Mouse (Mus musculus): ENCODE measurements around the gene Ppp3cb. TPM values are rescaled to one million over a fixed set of nuclear protein-coding genes. Genes with fewer than 3 reads are reported as not detected.
"Not testable (repeated sequence)": the region's sequence is repeated elsewhere in the genome, so short reads cannot be mapped to it uniquely, and the experiment has no call there.

Ppp3cb gene
- 100 to 1,000 TPM; 297 to 305 TPM for total RNA-seq (2021)

DNA sequence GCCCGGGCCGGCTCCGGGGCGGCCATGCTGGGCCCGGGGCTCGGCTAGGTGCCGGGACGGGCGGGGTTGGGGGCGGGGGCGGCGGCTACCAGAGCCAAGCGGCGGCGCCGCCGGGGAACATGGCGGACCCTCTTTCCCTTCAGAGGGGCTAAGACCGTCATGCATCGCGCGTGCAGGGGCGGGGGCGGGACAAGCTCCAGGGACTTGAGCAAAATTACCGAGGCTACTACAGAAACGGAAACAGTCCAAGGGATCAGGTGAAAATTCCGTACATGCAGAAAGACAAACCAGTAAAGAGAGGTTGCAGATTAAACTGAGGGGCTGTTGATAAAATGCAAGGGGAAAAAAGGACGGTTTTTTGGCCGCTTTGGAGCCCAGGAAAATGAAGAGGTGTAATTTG is at the start of gene Ppp3cb:
TSS of gene Ppp3cb (minus strand) at position 159 of the 400 bp plus-strand sequence.
- intact Hi-C loops (cut with DNase I), result loop anchor here (10.0 kb wide), 1 partner anchor 152 kb away; the partner anchor contains the start of gene Mrps16
- peak; percentile 82 to 88 for DNase-seq (ENCODE audit: low spot score in 2 of 2)

DNA sequence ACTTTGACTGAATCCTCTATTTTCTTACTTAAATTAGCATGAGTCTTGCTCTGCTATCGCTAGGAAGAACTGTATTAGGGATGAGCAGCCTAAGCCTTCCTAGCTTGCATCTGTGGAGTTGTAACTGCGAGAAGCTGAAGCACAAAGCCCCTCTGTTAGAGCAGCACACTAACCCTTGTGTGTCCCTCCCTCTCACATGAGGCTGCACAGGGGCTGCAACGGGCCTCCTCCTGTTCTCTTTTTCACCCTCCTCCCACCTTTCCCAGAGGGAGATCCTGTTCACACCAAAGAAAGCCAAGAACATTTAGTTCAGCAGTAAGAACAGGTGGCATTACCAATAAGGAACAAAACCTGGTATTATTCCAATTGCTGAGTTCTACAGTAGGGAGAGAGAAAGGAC is 49.4 kb upstream of the Ppp3cb start:
- DNase-seq (ENCODE audit: low spot score in 2 of 2), result peak; percentile 68 to 84
- intact Hi-C loops (cut with DNase I), result no loop called here

GRCm38 (mm10) chr14:20587458-20587857 is 41.1 kb upstream of the Ppp3cb start:
- intact Hi-C loops (cut with DNase I), result no loop called here
- DNase-seq (ENCODE audit: low spot score in 2 of 2), result no peak

GRCm38 (mm10) chr14:20578822-20579407 is 32.5 kb upstream of the Ppp3cb start:
- no peak for DNase-seq (ENCODE audit: low spot score in 2 of 2)
- intact Hi-C loops (cut with DNase I), result no loop called here

- DNase-seq (ENCODE audit: low spot score in 2 of 2), result peak; percentile 76 to 87
- intact Hi-C loops (cut with DNase I), result loop anchor here (1.0 kb wide), 1 partner anchor 85 kb away; no protein-coding TSS in a partner anchor
These were observed 29.8 kb upstream of the Ppp3cb start for GRCm38 (mm10) chr14:20576179-20576578.

GRCm38 (mm10) chr14:20573196-20573595 is 26.8 kb upstream of the Ppp3cb start:
- intact Hi-C loops (cut with DNase I); DNase-seq (ENCODE audit: low spot score in 2 of 2): not testable (repeated sequence)

DNA sequence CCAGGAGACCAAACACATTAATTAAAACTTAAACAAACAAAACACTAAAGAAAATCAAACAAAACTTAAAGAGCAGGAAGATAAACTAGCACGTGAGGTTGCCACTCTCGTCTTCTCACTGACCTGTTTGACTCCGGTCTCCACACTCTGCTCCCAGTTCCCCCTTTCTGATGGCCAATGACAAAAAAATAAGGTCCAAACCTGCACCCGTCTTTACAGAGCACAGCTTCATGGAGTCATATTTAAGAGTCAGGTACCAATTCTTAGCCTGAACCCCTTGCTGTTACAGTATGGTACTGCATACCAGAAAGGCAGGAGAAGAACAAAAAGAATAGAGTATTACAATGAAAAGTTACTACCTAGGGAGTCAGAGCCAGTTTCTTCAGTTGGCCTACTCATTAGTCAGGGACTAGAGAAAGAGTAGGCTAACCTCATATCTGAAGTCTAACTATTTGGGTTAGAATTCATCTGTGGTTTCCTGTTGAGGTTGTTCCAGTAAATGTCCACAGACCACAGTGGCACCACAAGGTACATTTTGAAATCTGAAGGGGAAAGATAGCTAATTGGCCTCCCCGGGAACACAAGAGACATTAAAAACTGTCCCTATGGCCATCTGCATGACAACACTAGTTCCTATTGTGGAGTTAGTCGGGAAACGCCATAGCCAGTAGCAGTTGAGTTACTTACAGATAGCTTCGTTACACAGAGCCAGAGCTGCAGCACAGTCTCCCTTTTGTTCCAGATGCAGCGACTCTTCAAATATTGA is 19.1 kb upstream of the Ppp3cb start:
- intact Hi-C loops (cut with DNase I), result no loop called here
- DNase-seq (ENCODE audit: low spot score in 2 of 2), result no peak

DNA sequence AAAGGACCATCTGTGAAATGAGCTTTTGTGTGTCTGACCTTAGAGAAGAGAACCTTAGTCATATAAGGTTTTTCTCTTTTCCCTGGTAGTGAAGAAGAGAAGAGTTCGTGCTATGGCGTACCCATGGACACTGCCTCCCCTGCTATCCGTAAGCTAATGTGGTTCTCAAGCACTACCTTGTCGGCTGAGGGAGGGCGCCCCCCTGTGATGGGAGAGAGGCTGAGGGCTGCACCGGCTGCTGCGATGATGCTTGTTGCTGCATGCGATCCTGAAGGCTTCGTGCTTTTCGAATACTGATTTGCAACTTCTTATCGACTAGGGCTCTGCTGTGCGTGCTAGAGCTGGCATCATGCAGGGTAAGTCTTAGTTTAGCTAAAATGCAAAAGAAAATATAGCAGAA is 18.3 kb upstream of the Ppp3cb start:
- intact Hi-C loops (cut with DNase I), result no loop called here
- DNase-seq (ENCODE audit: low spot score in 2 of 2), result no peak

DNA sequence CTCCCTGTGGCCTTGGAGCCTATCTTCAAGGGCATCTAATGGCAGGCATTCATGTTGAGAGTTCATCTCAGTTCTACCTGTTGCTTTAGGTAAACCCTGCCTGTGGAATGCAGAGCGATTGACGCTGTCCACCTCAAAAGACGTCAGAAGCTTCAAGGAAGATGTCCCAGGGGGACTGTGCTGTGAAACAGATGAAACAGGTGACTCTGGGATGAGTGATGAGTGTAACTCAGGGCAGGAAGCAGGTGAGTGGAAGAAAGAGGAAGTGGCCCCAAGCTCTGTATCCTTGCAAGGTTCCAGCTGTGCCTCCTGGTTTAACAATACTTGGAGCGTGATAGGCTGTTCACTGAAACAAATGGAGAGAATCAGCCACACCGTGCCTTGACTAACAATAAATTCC is 15.5 kb upstream of the Ppp3cb start:
- intact Hi-C loops (cut with DNase I), result no loop called here
- no peak for DNase-seq (ENCODE audit: low spot score in 2 of 2)

DNA sequence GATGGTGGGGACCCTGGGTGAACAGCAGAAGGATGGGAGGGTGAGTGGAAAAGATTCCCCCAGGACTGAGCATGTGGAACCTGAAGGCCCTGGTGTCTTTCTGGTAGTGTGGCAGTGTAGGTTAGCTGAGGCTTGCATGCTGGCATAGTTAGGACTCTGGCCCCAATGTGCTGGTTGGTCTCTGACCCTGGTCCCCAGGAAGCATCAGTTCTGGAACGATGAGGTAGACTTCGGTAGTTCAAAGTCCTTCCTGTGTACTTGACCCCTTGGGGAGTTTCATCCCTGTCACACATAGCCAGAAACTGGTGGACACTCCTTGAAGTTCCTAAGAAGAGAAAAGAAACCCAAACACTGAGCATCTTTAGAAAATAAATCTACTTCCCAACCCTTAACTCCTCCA is 3.8 kb upstream of the Ppp3cb start:
- intact Hi-C loops (cut with DNase I), result no loop called here

GRCm38 (mm10) chr14:20545529-20546331 is 643 bp downstream of the Ppp3cb start:
- DNase-seq (ENCODE audit: low spot score in 2 of 2), result peak; percentile 83 to 88
- intact Hi-C loops (cut with DNase I), result loop anchor here (10.0 kb wide), 1 partner anchor 151 kb away; the partner anchor contains the start of gene Mrps16

More for the DNA sequence above, 3.8 kb upstream of the Ppp3cb start:
- DNase-seq (ENCODE audit: low spot score in 2 of 2), result no peak

GRCm38 (mm10) chr14:20544467-20545411 is 1.6 kb downstream of the Ppp3cb start:
- DNase-seq (ENCODE audit: low spot score in 2 of 2), result no peak
- intact Hi-C loops (cut with DNase I), result loop anchor here (10.0 kb wide), 1 partner anchor 150 kb away; the partner anchor contains the start of gene Mrps16

- intact Hi-C loops (cut with DNase I), result no loop called here
- no peak for DNase-seq (ENCODE audit: low spot score in 2 of 2)
These were observed 16.7 kb downstream of the Ppp3cb start for GRCm38 (mm10) chr14:20529643-20530042.

DNA sequence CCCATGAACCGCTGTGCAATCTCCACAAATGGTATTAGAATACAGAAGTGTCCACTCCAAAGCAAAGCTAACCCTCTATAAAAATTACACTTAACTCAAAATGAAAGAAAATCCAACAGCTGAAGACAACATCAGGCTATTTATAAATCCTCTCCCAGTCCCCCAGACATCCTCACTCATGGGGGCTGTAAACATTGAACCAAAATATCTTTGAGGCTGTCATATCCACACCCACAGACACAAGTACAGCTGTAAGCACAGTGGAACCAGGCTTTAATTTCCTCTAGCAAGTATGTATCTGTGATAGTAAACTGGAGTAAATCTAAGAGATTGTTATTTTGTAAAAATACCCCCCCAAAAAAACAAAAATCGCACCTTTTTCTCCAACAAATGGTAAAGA is 26.2 kb downstream of the Ppp3cb start:
- DNase-seq (ENCODE audit: low spot score in 2 of 2), result peak in 1 of 2 experiments; percentile 53

GRCm38 (mm10) chr14:20508424-20508823 is 37.9 kb downstream of the Ppp3cb start:
- intact Hi-C loops (cut with DNase I), result no loop called here
- peak in 1 of 2 experiments; percentile 15 for DNase-seq (ENCODE audit: low spot score in 2 of 2)

More for the DNA sequence above, 26.2 kb downstream of the Ppp3cb start:
- intact Hi-C loops (cut with DNase I), result no loop called here

DNA sequence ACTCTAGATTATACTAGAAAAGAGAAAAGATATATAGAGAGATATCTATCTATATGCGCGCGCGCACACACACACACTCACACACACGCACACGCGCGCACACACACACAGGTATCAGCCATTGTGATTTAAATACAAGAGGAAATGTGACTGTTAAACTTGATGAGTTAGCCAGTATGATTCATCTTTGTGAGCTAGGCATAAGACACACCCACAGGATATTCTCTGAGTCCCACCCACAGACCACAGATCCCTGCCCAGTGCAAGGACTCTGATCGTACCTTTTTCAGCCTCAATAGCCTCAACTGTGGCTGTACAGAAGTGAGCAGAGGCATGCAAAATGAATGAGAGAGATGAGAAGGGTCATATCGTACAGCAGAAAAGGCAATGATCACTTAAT is 43.4 kb downstream of the Ppp3cb start:
- peak in 1 of 2 experiments; percentile 22 for DNase-seq (ENCODE audit: low spot score in 2 of 2)
- intact Hi-C loops (cut with DNase I), result no loop called here

DNA sequence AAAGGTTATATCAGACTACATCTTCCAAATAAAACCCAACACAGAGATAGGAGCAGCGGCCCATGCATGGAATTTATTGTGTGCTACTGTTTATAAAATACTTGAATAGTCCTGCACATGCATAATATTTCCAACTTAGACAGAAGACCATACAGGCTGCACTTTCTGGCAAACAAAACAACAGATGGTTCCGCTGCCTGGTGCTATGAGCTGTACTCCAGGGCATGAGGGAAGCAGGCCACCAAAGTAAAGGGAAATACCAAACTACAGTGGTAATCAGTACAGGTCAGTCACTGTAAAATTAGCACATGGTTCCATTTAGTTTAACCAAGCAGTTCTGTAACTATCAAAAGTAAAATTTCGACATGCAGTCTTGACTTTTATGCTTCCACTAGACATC is 46.4 kb downstream of the Ppp3cb start:
- intact Hi-C loops (cut with DNase I), result no loop called here
- DNase-seq (ENCODE audit: low spot score in 2 of 2), result no peak

DNA sequence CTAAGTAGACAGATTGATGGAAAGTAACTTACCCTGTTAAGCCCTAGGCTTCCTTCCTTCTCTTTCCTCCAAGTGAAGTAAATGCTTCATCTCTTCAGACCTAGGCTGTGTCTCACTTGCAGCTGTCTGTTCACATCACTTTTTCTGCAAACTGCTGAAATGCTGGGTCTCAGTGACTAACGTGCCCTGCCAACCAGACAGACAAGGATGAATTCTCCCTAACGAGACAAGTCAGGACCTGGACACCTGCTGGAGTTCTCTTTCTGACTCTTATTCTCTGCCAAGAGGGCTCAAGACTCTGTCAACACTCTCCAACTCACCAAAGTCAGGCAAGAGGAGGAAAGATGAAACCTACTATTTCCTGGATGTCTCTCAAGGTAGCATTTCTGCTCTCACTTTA is 49.8 kb downstream of the Ppp3cb start, which contains the start of gene Mss51:
TSS of gene Mss51 (minus strand) at position 299 of the 400 bp plus-strand sequence.
- intact Hi-C loops (cut with DNase I), result no loop called here
- no peak for DNase-seq (ENCODE audit: low spot score in 2 of 2)

DNA sequence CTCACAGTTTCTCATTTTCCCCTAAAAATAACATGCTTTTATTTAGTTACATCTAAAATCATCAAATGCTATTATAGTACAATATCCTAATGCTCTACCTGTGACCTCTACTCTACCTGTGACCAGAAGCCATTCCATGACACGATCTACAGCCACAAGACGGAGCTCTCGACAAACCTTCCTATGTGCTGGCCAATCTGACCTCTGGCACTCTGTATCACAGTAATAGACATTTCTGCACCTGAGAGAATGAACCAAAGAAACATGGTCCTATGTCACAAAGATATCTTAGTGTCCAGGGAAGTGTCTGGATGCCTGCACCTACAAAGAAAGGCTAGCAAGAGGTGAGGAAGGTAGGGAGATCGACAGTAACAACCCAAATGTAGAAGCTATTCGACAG is 60.3 kb downstream of the Ppp3cb start:
- no peak for DNase-seq (ENCODE audit: low spot score in 2 of 2)
- intact Hi-C loops (cut with DNase I), result no loop called here
